Mouse (Mus musculus): ENCODE data around the gene Naglu. TPM values are rescaled to one million over a fixed set of nuclear protein-coding genes. Genes with fewer than 3 reads are reported as not detected.
A peak's percentile ranks its signal among the peaks of the same experiment; 100 is the strongest.

Naglu gene
- polyA plus RNA-seq, 1 experiment from 2014 or later: 18.9 TPM

GRCm38 (mm10) chr11:101030808-101031156 lies 39.0 kb upstream of the Naglu start:
- H3K9me3 ChIP-seq (ENCODE audit: low read length): no peaks in the 10 kb centered on the region
- H3K4me1 ChIP-seq (ENCODE audit: insufficient read depth, low read depth, low read length): no peaks in the 10 kb centered on the region
- no peak overlapping the region for H3K4me3 ChIP-seq (ENCODE audit: low read depth, low read length)
- no peak overlapping the region for H3K4me2 ChIP-seq (replicated peaks; ENCODE audit: low read depth, low read length)
- H3K36me3 ChIP-seq (ENCODE audit: insufficient read depth, low read length): peaks cover 36% of the 10 kb centered on the region
- no peak overlapping the region for H3K9ac ChIP-seq (replicated peaks; ENCODE audit: low read depth)
- DNase-seq (ENCODE audit: low spot score) (no peak), ATAC-seq (no peak)
- no peak overlapping the region for H3K27ac ChIP-seq (ENCODE audit: low read length)
- H3K27me3 ChIP-seq (replicated peaks; ENCODE audit: insufficient read depth, low read length): no peaks in the 10 kb centered on the region
- 78% methylated on average over 4 of the region's 4 CpGs for WGBS
- no peak for TF ChIP-seq CTCF (IDR thresholded peaks at IDR 0.05)
- no peak for TF ChIP-seq EP300 (IDR thresholded peaks at IDR 0.05)

- Histone ChIP-seq H3K27ac (ENCODE audit: low read length) (no peak overlapping the region), H3K9ac (replicated peaks; ENCODE audit: low read depth) (no peak overlapping the region), H3K27me3 (replicated peaks; ENCODE audit: insufficient read depth, low read length) (no peaks in the 10 kb centered on the region), H3K4me3 (ENCODE audit: low read depth, low read length) (no peak overlapping the region), H3K9me3 (ENCODE audit: low read length) (no peaks in the 10 kb centered on the region), H3K36me3 (ENCODE audit: insufficient read depth, low read length) (peaks cover 36% of the 10 kb centered on the region), H3K4me2 (replicated peaks; ENCODE audit: low read depth, low read length) (no peak overlapping the region), H3K4me1 (ENCODE audit: insufficient read depth, low read depth, low read length) (no peaks in the 10 kb centered on the region)
- no peak for ATAC-seq
- WGBS: 84% methylated on average over 1 of the region's 1 CpGs
- TF ChIP-seq CTCF (IDR thresholded peaks at IDR 0.05): no peak
- TF ChIP-seq EP300 (IDR thresholded peaks at IDR 0.05): no peak
- no peak for DNase-seq (ENCODE audit: low spot score)
These were observed 38.3 kb upstream of the Naglu start for GRCm38 (mm10) chr11:101031470-101031869.

- no peak overlapping the region for H3K9ac ChIP-seq (replicated peaks; ENCODE audit: low read depth)
- H3K36me3 ChIP-seq (ENCODE audit: insufficient read depth, low read length): peaks cover 38% of the 10 kb centered on the region
- H3K9me3 ChIP-seq (ENCODE audit: low read length): no peaks in the 10 kb centered on the region
- no peak for ATAC-seq
- no peak for DNase-seq (ENCODE audit: low spot score)
- no peak overlapping the region for H3K4me2 ChIP-seq (replicated peaks; ENCODE audit: low read depth, low read length)
- TF ChIP-seq CTCF (IDR thresholded peaks at IDR 0.05) (no peak), EP300 (IDR thresholded peaks at IDR 0.05) (no peak)
- H3K27ac ChIP-seq (ENCODE audit: low read length): no peak overlapping the region
- H3K4me3 ChIP-seq (ENCODE audit: low read depth, low read length): no peak overlapping the region
- no peaks in the 10 kb centered on the region for H3K4me1 ChIP-seq (ENCODE audit: insufficient read depth, low read depth, low read length)
- 93% methylated on average over 16 of the region's 17 CpGs for WGBS
- H3K27me3 ChIP-seq (replicated peaks; ENCODE audit: insufficient read depth, low read length): no peaks in the 10 kb centered on the region
These were observed 35.8 kb upstream of the Naglu start for GRCm38 (mm10) chr11:101033856-101034500.

- H3K9ac ChIP-seq (replicated peaks; ENCODE audit: low read depth): no peak overlapping the region
- H3K27me3 ChIP-seq (replicated peaks; ENCODE audit: insufficient read depth, low read length): no peaks in the 10 kb centered on the region
- H3K27ac ChIP-seq (ENCODE audit: low read length): no peak overlapping the region
- ATAC-seq: 0 out of 2 replicates have a peak, but pooled peaks have one; percentile 19
- TF ChIP-seq EP300 (IDR thresholded peaks at IDR 0.05) (no peak), CTCF (IDR thresholded peaks at IDR 0.05) (no peak)
- H3K4me2 ChIP-seq (replicated peaks; ENCODE audit: low read depth, low read length): no peak overlapping the region
- H3K4me1 ChIP-seq (ENCODE audit: insufficient read depth, low read depth, low read length): no peaks in the 10 kb centered on the region
- no peak overlapping the region for H3K4me3 ChIP-seq (ENCODE audit: low read depth, low read length)
- H3K9me3 ChIP-seq (ENCODE audit: low read length): no peaks in the 10 kb centered on the region
- H3K36me3 ChIP-seq (ENCODE audit: insufficient read depth, low read length): peaks cover 36% of the 10 kb centered on the region
- WGBS: 83% methylated on average over 8 of the region's 8 CpGs
- no peak for DNase-seq (ENCODE audit: low spot score)
These were observed 35.0 kb upstream of the Naglu start for GRCm38 (mm10) chr11:101034614-101035327.

GRCm38 (mm10) chr11:101035328-101035695 lies 34.5 kb upstream of the Naglu start:
- Histone ChIP-seq H3K27me3 (replicated peaks; ENCODE audit: insufficient read depth, low read length) (no peaks in the 10 kb centered on the region), H3K27ac (ENCODE audit: low read length) (no peak overlapping the region), H3K4me3 (ENCODE audit: low read depth, low read length) (no peak overlapping the region), H3K4me1 (ENCODE audit: insufficient read depth, low read depth, low read length) (no peaks in the 10 kb centered on the region), H3K9ac (replicated peaks; ENCODE audit: low read depth) (no peak overlapping the region), H3K4me2 (replicated peaks; ENCODE audit: low read depth, low read length) (no peak overlapping the region), H3K36me3 (ENCODE audit: insufficient read depth, low read length) (peaks cover 34% of the 10 kb centered on the region), H3K9me3 (ENCODE audit: low read length) (no peaks in the 10 kb centered on the region)
- no peak for ATAC-seq
- 87% methylated on average over 4 of the region's 4 CpGs for WGBS
- TF ChIP-seq EP300 (IDR thresholded peaks at IDR 0.05): no peak
- TF ChIP-seq CTCF (IDR thresholded peaks at IDR 0.05): no peak
- no peak for DNase-seq (ENCODE audit: low spot score)

- H3K27me3 ChIP-seq (replicated peaks; ENCODE audit: insufficient read depth, low read length): no peaks in the 10 kb centered on the region
- ATAC-seq (no peak), DNase-seq (ENCODE audit: low spot score) (no peak)
- H3K4me3 ChIP-seq (ENCODE audit: low read depth, low read length): no peak overlapping the region
- H3K27ac ChIP-seq (ENCODE audit: low read length): no peak overlapping the region
- no peaks in the 10 kb centered on the region for H3K4me1 ChIP-seq (ENCODE audit: insufficient read depth, low read depth, low read length)
- H3K4me2 ChIP-seq (replicated peaks; ENCODE audit: low read depth, low read length): no peak overlapping the region
- no peaks in the 10 kb centered on the region for H3K9me3 ChIP-seq (ENCODE audit: low read length)
- 88% methylated on average over 10 of the region's 10 CpGs for WGBS
- no peak for TF ChIP-seq EP300 (IDR thresholded peaks at IDR 0.05)
- TF ChIP-seq CTCF (IDR thresholded peaks at IDR 0.05): no peak
- H3K36me3 ChIP-seq (ENCODE audit: insufficient read depth, low read length): peaks cover 46% of the 10 kb centered on the region
- H3K9ac ChIP-seq (replicated peaks; ENCODE audit: low read depth): no peak overlapping the region
These were observed 32.0 kb upstream of the Naglu start for GRCm38 (mm10) chr11:101037795-101038194.

Data from lung, postnatal 0 days (tissue).